Mouse (Mus musculus) spleen, adult 18-20 months (tissue): ENCODE measurements around the gene Miox.

Experiments
- DNase-seq, 2 experiments: peaks; one replicate each; pipeline ENCODE4 v3.0.0; 2022; ENCODE audit warnings: mixed read lengths in 2 of 2

Gene Miox

DNA sequence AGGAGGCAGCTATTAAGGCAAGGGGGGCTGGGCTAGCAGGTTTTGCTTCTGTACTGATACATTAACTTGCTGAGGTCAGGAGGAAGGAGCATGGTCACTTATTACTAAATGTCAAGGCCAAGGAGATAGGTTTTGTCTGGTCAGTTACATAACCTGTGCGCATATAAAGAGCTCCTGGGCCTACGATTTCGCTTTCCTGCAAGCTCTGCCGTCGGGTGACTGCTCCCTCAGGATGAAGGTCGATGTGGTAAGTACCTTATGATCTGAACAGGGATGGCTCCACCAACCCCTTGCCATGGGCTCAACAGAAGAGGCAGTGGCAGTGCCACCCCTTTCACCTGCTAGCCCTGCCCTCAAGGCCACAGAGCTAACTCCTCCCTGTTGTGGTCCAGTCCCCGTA, at the start of gene Miox:
Gene Miox, plus strand, starts transcription at position 128 of the 400 bp plus-strand sequence.
- no peak for DNase-seq

DNA sequence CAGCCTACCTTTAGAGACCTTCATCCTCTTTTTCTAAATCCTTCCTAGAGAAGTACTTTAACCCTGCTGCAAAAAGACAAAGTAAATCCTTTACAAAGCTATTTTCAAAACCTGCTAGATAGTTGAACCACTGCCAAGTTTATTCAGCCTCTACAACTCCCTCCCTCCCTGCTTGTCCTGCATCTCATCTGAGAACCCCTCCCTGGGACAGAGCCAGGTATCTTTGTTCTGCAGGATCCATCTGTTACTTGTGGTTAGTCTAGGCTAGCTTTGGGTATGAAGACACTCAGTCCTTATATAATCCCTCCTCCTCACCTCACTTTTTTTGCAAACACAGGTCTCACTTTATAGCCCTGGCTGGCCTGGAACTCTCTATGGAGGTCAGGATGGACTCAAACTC, 49.2 kb upstream of the Miox start:
- DNase-seq: no peak

DNA sequence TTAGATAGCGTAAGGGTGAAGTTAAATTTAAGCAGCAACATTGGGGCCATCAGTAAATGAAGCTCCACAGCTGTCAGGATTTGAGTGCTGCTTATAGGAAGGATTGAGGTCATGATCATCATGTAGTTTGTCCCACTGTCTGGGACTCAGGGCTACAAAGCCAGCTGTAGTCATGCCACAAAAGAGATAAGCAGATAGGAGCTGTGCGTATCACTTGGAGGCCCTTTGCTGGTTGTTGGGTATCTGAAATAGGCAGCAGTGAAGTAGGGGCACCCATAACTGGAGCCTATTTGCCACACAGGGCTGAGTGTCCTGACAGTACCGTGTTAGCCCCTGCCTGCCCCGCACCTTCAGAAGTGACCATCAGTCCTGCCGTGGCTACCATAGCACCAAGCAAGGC, 48.7 kb upstream of the Miox start:
- no peak for DNase-seq

DNA sequence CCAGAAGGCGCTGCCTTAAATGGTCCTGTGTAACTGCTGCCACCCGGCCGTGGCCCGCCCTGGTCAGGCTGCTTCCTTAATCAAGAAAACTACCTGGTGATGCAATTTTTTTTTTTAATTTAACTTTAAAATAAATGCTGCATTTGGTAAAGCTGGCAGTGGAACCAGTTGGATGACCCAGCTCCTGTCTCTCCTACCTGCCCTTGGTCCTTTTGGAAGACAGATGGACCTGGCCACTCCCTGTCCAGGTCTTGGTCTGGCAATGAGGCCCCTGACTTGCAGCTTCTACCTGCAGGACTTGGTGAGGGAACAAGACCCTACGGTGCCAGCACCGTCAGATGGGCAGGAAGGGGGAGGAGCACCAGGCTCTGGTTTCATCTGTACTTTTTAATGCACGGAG, 48.1 kb upstream of the Miox start:
- DNase-seq: no peak

DNA sequence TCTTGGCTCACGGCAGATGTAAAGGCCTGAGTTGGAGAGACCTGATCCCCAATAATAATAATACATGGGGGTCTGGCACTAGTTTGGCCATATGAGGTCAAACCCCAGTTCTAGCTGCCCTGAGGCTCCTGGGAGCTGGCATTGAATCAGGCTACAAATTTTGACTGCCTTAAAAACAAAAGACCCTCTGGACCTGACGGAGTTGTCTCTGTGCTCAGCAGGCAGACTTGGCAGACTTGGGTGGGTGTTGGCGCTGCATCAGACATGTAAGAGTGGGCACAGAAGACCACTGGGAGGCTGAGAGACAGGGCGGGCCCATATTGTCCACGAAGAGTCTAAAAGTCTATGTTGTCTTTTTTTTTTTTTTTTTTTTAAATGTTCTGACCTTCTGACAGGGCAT, 47.6 kb upstream of the Miox start:
- DNase-seq: no peak

DNA sequence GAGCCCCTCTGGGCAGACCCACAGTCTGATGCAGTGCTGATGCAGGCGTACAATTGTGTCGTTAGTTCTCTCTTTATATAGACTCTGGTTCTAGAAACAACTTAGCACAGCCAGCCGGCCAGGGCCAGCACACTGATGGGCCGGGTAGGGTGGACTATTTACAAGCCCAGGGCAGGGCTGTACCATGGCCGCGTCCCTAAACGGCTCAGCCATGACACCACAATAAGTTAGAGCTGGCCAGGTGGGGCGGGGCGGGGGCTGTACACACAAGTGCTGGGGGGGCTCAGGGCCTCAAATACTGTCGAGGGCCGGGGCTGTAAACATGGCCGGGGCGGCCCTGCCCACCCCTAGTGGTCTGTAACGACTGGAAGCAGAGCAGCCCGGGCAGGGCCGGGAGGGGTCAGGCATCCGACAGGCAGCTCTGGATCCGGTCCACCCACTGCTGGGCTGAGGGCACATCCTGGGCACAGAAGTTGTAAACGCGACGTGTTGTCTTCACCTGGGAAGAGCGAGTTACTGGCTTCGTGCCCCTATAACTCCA, 45.9 kb upstream of the Miox start:
- no peak for DNase-seq

DNA sequence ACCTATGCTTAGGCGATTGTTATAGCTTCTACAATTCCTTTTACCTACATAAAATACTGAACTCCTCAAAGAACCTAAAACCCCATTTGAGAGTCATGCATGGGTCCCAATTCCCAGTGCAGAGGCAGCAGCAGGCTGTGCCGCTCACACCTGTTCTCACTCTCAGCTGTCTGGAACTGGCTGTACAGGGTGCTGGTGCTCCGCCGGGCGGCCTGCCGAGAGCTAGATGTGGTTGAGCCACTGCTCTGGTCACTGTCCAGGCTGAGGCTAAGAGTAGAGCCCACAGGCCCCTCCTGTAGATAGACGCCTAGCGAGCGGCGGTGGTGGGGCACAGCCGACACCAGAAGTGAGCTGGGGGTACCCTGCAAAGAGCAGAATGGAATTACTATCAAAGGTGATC, 44.7 kb upstream of the Miox start:
- DNase-seq: no peak

DNA sequence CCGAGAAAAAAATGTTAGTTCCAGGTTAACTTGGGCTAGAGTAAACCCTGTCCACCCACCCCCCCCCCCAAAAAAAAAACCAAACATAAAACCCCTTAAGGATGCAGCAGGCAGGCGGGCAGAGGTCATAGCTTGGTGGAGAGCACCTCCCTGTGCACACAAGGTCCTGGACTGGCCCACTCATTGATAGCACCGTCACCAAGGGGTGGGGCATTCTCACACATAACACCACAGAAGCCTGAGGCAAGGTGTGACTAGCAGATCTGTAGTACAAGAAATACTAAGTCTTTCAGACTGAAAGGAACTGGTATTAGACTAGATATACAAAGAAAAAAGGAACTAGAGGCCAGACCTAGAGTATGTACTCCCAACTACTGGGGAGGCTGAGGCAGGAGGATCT, 42.7 kb upstream of the Miox start:
- DNase-seq: no peak

DNA sequence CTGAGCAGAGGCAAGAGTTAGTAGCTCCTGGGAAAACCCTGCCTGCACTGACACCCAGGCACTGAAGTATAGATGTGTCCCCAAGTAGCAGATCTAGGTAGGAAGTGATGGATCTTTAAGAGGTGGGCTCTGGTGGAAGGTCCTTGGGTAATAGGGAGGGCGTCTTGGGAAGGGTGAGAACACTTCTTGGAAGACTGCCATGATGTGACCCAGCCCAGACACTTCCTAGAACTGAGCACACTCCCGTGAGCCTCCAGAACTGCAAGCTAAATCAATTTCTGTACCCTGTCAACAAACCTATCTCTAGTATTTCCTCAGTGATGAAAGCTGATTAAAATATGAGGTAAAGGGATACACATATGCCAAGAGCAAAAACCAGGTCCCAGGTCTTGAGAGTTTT, 41.4 kb upstream of the Miox start:
- DNase-seq: no peak

DNA sequence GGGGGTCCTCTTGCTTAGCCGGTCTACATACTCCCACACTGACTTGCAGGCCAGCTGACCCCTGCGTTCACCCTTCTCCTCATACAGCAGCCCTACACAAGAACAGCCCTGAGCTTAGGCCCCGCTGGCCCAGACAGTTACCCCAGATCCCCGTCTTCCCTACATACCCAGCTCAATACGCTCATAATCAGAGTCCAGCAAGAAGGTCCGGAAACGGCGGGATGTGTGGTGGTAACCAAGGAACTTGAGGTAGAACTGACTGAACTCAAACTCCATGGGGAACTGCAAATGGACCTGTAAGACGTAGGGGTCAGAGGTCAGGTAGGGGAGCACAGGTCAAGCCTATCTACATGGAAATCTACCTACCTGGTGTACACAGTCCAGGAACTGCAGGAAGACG, 40.4 kb upstream of the Miox start:
- DNase-seq: no peak

DNA sequence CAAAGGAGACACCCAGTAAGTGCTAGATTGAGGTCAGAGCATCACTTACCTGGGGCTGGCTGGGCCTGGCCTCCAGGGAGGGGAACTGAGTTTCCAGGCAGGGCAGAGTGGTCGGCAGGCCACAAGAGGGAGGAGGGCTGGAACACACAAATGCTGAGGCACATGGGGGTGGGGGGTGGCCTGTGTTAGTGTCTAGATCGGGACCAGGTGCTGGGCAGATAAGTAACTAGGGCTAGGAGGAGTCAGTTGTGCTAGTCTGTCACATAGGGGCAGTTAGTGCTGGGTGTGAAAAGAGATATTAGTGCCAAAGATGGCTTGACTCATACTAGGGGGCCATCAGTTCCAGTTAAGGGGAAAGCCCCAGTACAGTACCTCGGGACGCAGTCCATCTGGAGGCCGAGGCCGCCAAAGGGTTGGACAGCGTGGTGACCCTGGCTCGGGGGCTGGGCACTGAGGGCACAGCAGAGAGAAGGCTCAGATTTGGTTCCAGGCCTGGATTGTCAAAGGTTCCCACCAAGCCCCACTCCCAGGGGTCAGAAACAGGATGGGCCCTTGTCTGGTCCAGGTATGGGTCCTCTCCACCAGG, 38.5 kb upstream of the Miox start:
- DNase-seq: no peak

DNA sequence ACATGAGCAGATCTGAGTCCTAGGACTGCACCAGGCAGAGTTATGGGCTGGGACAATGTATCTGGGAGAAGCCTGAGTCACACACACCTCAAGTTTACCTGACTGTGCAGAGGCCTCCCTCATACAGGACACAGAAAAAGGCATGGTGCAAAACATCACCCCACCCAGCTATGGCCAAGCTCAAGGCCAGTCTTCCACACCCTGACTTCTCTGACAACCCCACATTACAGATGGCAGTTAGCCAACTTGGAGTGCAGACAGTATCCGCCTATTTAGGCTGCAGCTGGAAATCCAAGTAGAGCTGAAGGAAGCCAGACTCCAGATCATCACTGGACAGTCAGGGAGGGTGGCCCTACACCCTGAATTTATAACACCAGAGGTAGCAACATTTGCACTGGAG, 37.7 kb upstream of the Miox start:
- DNase-seq: no peak

DNA sequence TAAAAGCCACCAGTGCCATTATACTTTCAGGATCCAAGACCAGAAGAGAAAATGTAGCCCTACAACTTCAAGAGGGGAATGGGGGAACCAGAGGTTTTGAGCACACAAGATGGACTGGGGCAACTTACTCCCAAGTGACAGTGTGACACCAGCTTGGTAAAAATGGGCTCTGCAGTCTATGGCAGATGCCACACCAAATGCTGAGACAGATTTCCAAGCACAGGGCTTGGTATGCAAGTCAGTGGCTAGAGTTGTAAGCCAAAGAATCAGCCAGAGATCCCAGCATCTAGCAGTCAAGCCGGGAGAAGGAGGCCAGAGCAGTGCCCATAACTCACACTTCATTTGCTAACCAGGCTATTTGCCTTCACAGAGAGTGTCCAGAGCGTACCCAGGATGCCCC, 36.5 kb upstream of the Miox start:
- DNase-seq: no peak

DNA sequence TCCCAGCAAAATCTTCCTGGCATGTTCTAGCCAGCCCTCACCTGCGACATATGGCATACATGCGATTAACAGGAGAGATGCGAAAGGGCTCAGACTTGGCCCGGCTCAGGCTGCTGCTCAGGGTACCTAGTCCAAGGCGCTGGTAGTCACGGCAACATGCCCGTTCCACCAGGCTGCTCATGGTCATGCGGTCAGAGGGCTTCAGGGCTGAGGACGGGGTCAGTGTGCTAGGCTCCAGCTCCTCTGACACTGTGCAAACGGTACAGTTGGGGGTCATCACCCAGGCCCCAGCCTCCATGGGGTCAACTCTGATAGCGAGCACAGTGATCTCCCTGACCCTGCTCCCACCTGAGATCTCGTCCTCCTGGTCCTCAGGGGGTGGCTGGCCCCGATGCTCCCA, 34.0 kb upstream of the Miox start:
- no peak for DNase-seq

DNA sequence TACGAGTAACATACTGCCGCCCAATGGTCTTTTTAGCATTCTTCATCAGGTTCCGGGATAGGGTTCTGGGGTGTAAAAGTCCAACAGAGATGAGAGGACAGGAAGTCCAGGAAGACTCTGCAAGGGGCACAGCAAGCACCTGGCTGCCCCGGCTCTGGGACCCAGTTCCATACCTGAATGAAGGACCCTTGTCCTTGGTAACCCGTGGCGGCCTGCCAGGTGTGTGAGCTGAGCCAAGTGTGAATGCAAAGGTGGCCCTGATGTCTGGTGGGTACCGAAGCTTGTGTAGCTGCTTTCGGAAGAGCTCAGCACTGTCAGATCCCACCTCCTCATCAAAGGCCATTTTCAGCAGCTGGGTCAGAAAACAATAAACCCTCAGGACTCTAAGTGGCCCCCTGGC, 33.6 kb upstream of the Miox start:
- DNase-seq: no peak

DNA sequence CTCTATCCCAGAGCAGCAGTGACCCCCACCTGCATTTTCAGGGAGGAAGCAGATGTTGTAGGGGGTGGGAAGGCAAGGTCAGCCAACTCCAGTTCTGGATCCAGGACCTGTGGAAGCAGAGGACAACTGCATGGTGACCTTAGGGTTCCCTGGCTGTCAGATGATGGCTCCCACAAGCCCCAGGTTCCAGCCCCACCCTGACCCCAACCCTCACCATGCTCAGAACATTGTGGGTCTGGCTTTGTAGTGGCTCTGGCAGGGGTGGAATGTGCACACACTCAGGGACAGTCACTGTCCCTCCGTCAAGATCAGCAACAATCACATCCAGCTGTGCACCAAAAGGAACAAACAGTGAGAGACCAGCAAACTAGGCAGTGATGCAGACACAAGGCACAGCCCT, 28.2 kb upstream of the Miox start:
- DNase-seq: no peak

DNA sequence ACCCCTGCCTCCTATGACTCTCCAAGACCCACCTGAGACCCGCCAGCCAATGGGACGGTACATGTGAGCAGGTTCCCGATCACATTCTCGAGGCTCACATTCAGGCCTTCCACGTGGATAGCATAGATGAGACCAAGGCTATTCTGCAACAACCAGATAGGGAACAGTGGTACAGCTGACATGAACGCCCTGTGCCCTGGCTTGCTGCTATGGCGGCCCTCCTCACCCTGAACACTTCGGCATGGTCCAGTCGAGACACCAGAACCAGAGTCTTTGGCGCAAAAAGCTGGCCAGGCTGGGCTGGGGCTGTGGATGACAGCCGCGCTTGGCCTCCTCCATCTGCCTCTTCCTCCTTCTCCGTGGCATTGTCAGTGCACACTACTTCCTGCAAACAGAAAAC, 26.7 kb upstream of the Miox start:
- DNase-seq: no peak

DNA sequence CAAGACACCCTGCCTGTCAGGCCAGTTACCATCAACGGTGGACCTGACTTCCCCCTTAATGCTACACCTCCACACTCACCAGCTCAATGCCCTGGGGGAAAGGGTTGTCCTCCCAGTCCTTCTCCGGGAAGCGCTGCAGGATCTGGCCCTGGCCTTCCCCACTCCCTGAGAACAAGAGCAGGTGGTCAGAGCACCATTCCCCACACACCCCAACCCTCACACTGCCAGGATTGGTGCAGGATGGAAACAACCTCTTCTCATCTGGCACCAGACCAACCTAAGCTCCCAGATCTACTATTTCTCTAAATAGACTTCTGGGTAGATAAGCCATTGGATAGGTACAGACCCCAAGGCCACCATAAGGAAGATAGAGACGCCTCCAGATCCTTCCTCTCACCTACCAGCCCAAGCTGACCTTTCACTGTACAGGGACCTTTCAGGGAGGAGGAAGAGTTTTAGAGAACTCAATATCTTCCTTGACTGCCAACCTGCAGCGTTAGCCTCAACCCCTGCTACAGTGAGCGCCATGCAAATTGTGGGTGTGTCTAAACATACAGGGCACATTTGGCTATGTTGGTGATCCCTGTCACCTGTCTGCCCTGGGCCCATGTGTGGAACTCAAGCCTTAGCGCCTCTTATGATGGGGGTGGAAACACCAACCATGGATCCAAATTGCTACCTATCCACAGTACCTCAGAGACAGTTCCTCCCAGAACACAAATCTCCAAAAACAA, 25.6 kb upstream of the Miox start:
- DNase-seq: no peak

DNA sequence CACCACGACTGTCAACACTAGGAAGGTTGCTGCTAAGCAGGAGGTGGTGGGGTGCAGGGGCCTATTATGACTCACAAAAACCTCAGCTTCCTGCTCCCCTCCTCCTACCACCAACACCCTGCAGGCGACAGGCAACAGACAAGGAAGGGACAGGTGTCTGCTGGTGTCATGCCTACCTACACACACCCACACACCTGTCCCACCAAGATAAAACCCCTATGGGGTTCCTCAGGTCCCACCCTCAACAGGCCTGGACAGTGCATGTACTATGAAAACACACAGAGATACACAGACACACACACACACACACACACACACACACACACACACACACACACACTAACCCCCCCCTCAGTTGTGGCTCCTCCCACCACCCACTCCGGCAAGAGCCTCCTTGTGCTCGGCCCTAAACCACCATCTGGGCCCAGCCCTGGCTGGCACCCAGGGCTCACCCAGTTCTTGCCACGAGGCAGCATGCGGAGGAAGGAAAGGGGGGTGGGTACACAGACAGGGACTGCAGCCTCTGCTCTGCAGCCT, 24.2 kb upstream of the Miox start:
- DNase-seq: peak; percentile 43 to 49

DNA sequence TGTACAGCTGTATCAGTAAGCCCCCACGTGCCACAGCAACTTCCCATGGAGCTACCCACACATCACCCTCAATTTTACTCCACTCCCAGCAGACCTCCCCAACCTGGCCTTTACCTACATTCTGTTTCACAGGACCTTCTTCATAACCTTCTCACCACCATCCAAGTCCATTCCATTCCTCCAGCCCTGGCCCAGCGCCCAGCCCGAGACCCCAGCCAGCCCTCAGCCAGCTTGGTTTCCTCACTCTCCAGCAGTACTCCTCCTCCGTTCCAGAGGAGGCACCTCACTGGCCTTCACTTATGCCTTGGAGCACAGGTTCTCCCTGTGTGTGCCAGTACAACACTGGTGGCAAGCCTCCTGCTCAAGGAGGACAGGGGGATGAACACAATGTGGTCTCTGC, 20.8 kb upstream of the Miox start:
- no peak for DNase-seq

DNA sequence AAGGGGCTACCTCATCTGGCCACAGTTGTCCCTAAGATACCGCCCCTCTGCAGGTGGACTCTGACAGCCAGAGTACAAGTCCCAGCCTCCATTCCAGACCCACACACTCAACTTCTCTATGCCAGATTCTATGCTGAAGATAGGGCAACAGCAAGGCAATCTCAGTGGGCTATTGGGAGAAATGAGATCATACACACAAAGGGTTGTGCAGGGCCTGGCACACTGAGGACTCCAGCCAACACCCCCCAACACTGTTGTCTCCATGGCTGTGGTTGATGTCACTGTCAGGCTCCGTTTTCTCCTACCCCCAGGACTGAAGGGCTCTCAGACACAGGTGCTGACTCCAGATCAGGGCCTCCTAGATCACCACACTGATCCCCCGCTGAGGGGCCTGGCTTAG, 20.1 kb upstream of the Miox start:
- DNase-seq: no peak

DNA sequence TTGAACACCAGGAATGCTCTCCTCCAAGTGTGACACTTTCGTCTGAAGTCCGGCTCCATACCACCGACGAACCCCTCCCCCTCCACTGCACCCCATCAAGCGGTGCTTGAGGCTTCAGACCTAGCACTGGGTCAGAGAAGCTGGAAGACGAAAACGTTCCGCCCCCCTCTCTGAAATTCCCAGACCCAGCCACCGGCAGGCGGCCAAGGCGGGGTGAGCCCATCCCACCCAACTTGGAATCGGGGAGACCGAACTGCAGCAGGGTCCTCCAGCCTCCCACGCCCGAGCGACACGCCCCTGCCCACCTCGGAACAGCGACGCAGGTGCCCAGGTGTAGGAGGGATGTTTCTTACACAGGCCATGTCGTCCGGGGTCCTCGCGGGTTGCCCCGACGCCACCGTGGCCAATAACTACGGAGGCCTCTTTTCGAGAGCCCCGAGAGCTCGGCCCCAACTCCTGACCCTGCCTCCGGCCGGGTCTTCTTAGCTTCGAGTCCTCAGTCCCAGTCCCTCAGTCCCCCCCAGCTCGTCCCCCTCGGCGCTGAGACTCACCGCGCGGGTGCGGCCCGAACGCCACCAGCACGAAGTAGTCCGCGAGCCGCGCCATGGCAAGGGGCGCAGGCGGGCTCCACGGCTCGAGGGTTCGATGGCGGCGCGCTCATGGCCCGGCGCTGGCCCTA, 19.5 kb upstream of the Miox start:
- DNase-seq: no peak

DNA sequence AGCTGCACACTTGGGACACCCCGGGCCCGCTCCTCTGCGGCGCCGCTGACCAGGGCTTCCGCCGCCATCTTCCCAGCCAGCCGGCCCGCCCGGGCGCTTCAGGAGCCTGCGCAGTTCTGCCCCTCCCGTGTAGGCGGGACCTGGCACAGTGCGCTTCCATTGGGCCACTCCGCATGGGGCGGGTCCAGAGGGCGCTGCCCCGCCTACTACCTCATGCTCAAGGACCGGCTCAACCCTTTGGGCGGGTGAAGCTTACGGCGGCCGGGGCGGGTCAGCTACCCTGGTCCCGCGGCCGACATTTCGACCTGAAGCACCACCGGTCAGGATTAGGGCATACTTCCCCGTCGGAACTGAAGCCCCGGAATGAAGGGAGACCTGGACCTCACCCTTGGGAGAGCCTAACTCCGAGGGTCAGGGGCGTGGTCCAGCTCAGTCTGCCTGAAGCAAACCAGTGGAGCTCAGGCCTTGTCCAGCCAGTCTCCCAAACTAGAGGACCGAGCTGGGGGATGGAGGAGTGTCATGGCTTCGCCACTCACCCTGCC, 18.9 kb upstream of the Miox start, which contains the start of gene Sbf1:
Gene Sbf1, minus strand, starts transcription at position 122 of the 542 bp plus-strand sequence.
- peak; percentile 96 to 98 for DNase-seq

DNA sequence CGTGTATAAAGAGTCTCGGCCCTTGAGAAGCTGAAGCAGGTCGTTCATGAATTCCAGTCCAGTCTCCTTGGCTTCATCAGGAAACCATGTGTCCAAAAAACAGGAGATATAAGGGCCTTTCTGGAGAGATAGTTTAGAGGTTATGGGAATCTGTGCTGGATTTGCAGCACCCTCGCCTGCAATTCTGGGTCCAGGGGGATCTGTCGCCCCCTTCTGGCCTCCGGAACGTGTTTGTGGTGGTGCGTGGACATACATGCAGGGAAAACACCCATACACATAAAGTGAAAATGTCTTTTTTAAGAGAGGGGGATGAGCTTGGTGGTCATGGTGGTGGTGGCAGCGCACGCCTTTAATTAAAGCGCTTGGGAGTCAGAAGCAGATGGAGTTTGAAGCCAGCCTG, 18.1 kb upstream of the Miox start:
- DNase-seq: peak in 1 of 2 experiments; percentile 52
